Mouse (Mus musculus): Measurements from ENCODE around the gene Ctnnd2. TPM values are rescaled to one million over a fixed set of nuclear protein-coding genes. Genes with fewer than 3 reads are reported as not detected.

The Ctnnd2 gene
- total and polyA plus RNA-seq, 3 experiments: 2.3 to 5.1 (median 3.3) TPM

GRCm38 (mm10) chr15:30714823-30715222 is 542.4 kb downstream of the Ctnnd2 start:
- DNase-seq: no peak

DNA sequence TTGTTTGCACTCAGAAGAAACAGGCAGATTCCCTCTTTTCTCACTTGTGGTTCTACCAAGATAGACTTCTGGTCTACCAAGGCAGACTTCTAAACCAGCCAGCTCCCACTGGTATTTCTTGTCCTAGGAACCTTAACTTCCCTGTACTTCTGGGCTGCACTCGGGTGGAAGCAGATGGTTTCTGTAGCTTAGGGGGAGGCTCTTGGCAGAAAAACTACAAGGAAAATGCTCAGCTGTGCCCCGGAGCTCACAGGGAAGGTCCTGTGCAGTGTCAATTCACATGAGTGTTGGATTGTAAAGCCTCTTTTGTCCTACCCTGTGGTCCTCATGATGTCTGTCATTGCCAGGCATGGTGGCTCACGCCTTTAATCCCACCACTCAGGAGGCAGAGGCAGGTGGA is 546.4 kb downstream of the Ctnnd2 start:
- no peak for DNase-seq

GRCm38 (mm10) chr15:30719226-30719625 is 546.8 kb downstream of the Ctnnd2 start:
- no peak for DNase-seq

- DNase-seq: no peak
Measured at GRCm38 (mm10) chr15:30721098-30721497, 548.7 kb downstream of the Ctnnd2 start.

DNA sequence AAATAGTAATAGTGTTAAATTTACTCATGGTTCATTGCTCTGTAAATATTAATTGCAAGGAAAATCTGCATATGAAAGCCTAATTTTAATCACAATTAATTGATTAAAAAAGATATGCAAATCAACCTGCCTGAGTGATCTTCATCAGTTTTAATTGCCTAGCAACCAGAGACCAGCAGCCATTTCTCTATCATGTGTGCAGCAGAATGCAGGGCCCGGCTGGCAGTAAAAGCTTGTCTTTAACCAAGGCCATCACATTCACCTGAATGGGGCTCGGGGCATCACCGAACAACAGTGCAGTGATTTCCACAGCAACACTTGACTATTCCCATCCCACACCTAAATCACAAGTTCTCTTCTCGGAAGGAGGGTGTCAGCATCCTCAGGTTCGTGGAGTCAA is 553.7 kb downstream of the Ctnnd2 start:
- DNase-seq: no peak

GRCm38 (mm10) chr15:30738178-30738577 is 565.8 kb downstream of the Ctnnd2 start:
- DNase-seq: no peak

DNA sequence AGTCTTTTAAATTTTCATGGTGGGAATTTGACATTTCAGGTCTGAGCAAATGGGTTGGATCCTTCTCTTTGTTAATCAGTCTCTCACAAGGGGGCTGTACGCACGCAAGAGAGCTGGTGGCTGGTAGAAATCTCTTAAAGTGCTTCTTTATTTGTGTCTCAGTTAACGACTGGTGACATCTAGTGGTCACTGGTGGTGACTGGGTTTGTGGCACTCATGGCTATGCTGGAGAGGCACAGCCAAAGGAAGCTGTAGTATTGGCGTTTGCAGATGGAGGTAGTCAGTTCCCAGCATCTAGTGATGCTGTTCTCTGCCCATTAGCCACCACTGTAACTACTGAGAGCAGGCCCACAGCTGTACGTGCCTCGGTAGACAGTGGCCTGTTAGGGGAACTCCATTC is 568.3 kb downstream of the Ctnnd2 start:
- peak; percentile 22 for DNase-seq

DNA sequence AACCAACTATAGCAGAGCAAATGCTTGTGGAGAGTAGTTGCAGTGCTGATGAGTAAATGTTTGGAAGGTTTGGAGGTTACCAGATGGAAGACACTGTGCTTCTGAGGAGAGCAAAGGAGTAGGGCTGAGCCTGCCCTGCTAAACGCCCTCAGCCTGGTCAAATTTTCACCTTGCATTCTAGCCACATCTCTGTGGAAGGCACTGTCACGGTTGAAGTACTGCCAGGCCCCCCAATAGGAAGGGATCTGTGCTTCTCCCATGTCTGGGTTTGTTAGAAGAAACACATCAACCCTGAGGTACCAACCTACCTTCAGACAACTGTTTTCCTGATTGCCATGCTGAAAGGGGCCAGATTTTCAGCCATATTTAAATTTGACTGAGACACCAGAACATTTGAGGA is 585.6 kb downstream of the Ctnnd2 start:
- DNase-seq: no peak

DNA sequence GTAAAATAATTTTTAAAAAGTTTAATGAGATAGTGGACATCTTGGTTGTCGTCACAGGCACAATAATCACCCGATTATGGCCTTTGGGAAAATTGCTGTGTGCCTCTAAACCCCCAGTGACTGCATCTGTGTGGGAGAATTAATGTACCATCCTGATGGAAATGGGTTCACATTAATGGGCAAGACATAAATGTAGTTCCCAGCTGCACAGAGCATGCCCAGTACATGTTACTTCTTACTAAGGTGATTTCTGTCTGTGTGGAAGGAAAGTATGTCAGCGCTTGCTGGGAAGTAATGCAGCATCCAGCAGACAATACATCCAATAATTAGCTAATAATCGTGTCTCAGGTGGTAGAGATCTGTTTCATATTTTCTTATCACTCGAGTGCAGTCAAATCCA is 589.8 kb downstream of the Ctnnd2 start:
- no peak for DNase-seq

DNA sequence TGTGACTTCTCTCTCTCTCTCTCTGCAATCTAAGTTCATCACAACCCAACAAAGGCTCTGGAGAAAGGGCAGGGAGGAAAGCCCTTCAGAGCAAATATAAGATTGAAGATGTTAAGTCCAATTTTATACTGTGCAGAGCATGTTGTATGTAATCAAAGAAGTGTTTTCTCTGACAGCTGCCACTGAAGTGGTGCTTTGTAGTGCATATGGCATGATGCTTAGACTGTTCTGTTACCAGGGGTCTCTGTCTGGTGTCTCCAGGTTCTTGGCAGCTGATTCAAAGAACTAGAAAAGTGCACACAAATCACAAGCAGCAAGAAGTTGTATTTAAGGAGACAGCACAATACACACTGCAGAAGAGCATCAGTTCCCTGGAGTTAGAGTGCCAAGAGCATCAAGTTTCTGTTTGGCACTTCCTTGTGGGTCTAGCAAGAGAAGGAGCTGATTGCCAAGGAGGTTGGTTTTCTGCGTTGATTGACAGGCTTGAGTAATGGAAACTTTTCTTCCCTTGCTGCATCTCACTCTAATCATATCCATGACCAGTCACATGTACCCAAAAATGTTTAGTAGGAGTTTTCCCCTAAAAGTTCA is 590.4 kb downstream of the Ctnnd2 start:
- DNase-seq: no peak

- DNase-seq: no peak
Measured at GRCm38 (mm10) chr15:30776931-30777330, 604.5 kb downstream of the Ctnnd2 start.

- no peak for DNase-seq
Measured at GRCm38 (mm10) chr15:30777801-30778200, 605.4 kb downstream of the Ctnnd2 start.

DNA sequence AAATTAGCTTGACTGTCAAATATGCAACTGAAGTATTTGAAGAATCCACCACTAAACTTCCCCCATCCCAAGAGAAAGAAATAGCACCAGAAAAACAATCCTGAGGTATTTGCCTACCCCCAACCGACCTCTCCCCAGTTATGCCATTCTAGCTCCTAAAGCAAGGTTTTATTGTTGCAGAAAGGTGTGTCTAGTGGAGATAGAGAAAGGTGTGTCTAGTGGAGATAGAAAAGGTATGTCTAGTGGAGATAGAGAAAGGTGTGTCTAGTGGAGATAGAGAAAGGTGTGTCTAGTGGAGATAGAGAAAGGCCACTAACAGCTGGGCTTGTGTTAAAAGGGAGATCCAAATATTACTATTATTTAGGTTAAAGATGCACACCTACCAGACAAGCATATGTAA is 607.5 kb downstream of the Ctnnd2 start:
- no peak for DNase-seq

- DNase-seq: no peak
Measured at GRCm38 (mm10) chr15:30780977-30781376, 608.6 kb downstream of the Ctnnd2 start.

- DNase-seq: no peak
Measured at GRCm38 (mm10) chr15:30785706-30786320, 613.4 kb downstream of the Ctnnd2 start.

- DNase-seq: no peak
Measured at GRCm38 (mm10) chr15:30793260-30793659, 620.9 kb downstream of the Ctnnd2 start.

DNA sequence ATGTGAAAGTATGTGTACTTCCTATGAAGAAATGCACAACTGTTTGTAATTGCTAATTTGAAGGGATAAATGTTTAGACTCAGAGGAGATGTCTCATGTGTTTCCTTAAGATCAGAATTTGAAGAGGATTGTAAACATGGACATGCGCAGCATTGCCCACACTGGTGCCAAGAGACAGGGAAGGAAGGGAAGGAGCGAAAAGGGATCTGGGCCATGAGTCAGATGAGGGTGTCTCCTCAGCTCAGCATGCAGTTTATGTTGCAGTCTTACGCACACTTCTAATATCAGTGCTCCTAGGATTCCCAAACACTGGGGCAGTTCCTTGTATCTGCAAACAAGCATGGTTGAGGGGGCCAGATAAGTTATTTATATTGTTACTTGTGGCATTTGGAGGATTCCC is 623.3 kb downstream of the Ctnnd2 start:
- no peak for DNase-seq

DNA sequence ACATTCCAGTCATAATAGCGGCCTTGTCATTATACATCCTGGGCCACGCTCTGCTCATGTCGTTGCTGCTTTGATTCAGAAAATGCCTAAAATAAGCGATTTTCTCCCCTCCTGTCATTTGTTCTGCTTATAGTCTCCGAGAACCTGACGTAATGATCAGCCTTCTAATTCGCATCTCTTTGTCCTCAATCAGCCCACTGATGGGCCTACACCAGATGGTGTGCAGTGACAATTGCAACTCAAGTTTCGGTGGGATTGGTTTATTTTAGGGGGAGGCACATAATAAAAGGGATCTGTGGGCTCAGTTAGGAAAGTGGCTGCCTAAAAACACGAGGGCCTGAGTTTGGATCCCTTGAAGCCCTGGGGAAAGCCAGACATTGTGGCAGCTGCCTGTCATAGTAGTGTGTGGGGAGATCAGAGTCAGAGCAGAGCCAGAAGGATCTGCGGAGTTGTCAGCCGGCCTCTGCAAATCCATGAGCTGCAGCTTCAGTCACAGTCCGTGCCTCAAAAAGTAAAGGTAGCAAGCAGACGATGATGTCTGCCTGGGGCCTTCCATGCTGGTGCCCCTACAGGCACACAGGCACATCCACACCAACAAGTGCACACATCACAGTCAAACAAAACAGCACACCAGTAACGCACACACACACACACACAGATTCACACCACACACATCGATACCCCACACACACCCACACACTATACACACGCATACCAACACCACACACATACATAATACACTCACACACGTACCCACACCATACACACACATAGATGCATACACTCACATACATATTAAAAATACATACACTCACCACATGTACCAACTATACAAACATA is 655.3 kb downstream of the Ctnnd2 start:
- no peak for DNase-seq

- DNase-seq: no peak
Measured at GRCm38 (mm10) chr15:30857277-30858176, 685.1 kb downstream of the Ctnnd2 start.

GRCm38 (mm10) chr15:30867429-30867828 is 695.0 kb downstream of the Ctnnd2 start:
- DNase-seq: no peak

GRCm38 (mm10) chr15:30869673-30870512 is 697.5 kb downstream of the Ctnnd2 start:
- DNase-seq: no peak
